Mouse (Mus musculus) embryonic facial prominence, embryonic 12.5 days (tissue): ENCODE data around the gene Zbtb7b. TPM values are rescaled to one million over a fixed set of nuclear protein-coding genes. Genes with fewer than 3 reads are reported as not detected.

Experiments used
- ATAC-seq: fragments of 200-750 bp; cut with Nextera tagmentation; 2 replicates; pipeline ENCODE4 v1.8.0; 2017; ENCODE audit not compliant: insufficient number of reproducible peaks, insufficient read depth, low FRiP score, low TSS enrichment
- H3K27ac ChIP-seq: fragments of 300-500 bp; sonication (generic); 2 replicates; pipeline ENCODE4 v1.5.1; 2016; ENCODE audit warnings: mild to moderate bottlenecking
- H3K27me3 ChIP-seq: fragments of 300-500 bp; sonication (generic); 2 replicates; pipeline ENCODE4 v1.6.1; 2016; ENCODE audit warnings: mild to moderate bottlenecking, moderate library complexity
- H3K36me3 ChIP-seq: fragments of 300-500 bp; sonication (generic); 2 replicates; pipeline ENCODE4 v1.6.1; 2016; ENCODE audit warnings: mild to moderate bottlenecking
- H3K4me1 ChIP-seq: fragments of 300-500 bp; sonication (generic); 2 replicates; pipeline ENCODE4 v1.6.1; 2016
- H3K4me2 ChIP-seq: fragments of 300-500 bp; sonication (generic); replicated peaks from 2 replicates; pipeline ENCODE4 v1.6.1; 2016; ENCODE audit warnings: mild to moderate bottlenecking, moderate library complexity
- H3K4me3 ChIP-seq: fragments of 300-500 bp; sonication (generic); 2 replicates; pipeline ENCODE4 v1.5.1; 2016; ENCODE audit warnings: mild to moderate bottlenecking
- H3K9ac ChIP-seq: fragments of 300-500 bp; sonication (generic); 2 replicates; pipeline ENCODE4 v1.6.1; 2016; ENCODE audit warnings: mild to moderate bottlenecking, moderate library complexity
- H3K9me3 ChIP-seq: fragments of 300-500 bp; sonication (generic); 2 replicates; pipeline ENCODE4 v1.6.1; 2016; ENCODE audit warnings: mild to moderate bottlenecking, moderate library complexity
- WGBS: fragments of 180-500 bp; shearing (Covaris S2); methylation state at CpG from one replicate; pipeline ENCODE4 v1.1.7; 2016; 5-methylcytosine and 5-hydroxymethylcytosine counted together
- polyA plus RNA-seq: library from polyadenylated mRNA; unstranded; fragments of >200 nt; fragmentation: Nextera tagmentation; extraction: Ambion mirVana; gene quantifications from 2 replicates; pipeline ENCODE4 v1.2.1, GENCODE M21; 2016

The Zbtb7b gene
- polyA plus RNA-seq, 1 experiment from 2014 or later: 0.83 TPM

DNA sequence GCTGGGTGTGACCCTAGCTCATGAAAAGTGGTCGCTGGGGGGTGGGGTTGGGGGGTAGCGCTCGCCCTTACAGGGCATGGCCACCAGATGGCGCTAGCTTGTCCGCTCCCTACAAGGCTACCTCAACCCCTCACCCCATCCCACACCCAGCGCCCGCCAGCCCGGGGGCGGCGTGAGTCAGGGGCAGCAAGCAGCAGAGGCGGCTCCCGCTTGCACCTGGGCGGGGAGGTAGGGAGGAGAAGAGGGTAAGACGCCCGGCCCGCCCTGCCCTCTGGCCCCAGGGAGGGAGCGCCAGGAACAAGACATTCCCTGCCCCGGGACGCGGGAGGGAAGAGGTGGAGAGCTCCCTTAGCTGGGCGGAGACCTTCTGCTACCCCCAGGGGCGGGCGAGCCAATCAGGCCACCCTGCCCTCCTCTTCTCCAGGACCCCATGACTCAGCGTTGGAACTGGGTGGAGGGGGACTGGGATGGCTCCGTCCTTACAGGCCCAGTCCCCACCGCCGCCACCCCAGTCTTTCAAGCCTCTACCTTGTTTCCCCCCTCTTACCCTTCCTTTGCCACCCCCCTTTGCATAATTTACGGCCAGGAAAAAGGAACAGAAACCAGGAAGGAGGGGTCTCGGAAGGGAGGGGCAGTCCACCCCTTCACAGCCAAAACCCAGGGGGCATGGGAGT, 16.0 kb downstream of the Zbtb7b start:
- ATAC-seq: peak; percentile 87
- H3K4me3 ChIP-seq: peak overlapping the region; percentile 54
- H3K27me3 ChIP-seq: no peaks in the 10 kb centered on the region
- peaks cover 13% of the 10 kb centered on the region for H3K4me1 ChIP-seq
- H3K9me3 ChIP-seq: no peaks in the 10 kb centered on the region
- H3K27ac ChIP-seq: peak overlapping the region; percentile 26; the same call in 1 of the 2 replicates
- no peaks in the 10 kb centered on the region for H3K36me3 ChIP-seq
- H3K4me2 ChIP-seq: peak overlapping the region; percentile 78
- WGBS: 2% methylated on average over 28 of the region's 29 CpGs
- H3K9ac ChIP-seq: peak overlapping the region; percentile 57

DNA sequence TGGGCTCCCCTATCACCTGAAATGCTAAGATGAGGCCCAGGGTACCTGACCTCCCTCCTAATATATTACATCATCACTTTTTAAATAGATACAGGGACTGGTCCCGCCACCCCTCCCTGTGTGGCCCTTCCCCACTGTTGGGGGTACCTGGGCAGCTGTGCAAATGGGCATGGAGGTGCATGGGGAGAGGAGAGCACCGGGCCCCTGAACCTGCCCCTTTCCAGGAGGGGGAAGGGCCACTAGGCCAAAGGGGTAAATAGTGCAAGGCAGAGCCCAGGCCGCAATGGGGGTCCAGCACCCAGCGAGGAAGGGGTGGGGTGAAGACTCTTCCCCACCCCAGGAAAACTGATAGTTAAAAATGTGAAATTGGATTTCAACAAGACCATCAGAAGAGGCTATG, 16.7 kb downstream of the Zbtb7b start:
- no peak overlapping the region for H3K4me3 ChIP-seq
- H3K36me3 ChIP-seq: no peaks in the 10 kb centered on the region
- ATAC-seq: no peak
- no peaks in the 10 kb centered on the region for H3K9me3 ChIP-seq
- peaks cover 13% of the 10 kb centered on the region for H3K4me1 ChIP-seq
- WGBS: 73% methylated on average over 4 of the region's 4 CpGs
- H3K9ac ChIP-seq: peak overlapping the region; percentile 57; the same call in 1 of the 2 replicates
- no peak overlapping the region for H3K27ac ChIP-seq
- peak overlapping the region; percentile 78 for H3K4me2 ChIP-seq
- H3K27me3 ChIP-seq: no peaks in the 10 kb centered on the region

DNA sequence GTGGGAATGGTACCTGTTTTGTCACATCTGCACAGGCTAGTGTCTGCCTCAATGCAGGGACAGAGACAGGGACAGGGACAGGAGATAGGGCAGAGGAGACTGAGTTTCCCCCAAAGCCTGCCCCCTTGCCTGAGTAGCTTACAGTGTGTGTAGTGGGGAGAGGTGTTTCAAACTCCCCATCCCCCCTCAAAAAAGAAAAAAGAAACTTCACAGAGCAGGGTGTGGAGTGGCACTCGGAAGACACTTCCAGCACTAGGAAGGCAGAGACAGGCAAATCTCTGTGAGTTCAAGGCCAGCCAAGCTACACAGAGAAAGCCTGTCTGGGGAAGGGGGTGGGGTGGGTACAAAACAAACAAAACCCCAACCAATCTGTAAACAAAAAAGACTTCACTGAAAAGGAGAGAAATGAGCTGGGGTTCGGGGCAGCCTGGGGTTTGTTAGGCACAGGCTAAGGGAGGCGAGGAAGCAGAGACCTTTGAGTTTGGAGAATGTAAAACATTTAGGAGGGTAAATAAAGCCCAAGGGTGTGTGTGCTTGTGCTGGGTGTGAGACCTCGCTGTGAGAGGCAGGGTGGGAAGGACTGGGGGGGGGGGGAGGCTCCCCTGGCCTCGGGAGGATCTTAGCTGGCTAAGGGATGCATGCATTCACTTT, 20.9 kb downstream of the Zbtb7b start:
- ATAC-seq: no peak

DNA sequence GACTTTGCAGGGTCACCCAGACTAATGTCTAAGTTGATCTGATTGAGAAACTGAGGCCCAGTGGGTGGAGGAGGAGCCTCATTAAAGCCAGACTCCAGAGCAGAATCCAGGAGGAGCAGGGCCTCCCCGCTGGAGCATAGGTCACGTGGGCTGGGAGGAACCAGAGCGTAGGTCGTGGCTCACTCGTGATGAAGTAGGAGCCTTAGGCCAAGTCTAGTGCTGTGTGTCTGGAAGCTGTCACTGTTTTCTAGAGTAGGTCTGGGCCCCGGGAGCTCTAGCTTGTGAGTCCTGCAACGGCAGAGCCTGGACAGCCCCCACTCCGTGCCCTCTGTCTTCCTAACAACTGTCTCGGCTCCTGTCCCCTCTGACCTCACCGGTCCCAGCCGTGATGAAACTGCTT, 27.2 kb downstream of the Zbtb7b start:
- Histone ChIP-seq H3K9me3 (no peaks in the 10 kb centered on the region), H3K27ac (no peak overlapping the region), H3K4me1 (no peaks in the 10 kb centered on the region), H3K9ac (no peak overlapping the region), H3K36me3 (no peaks in the 10 kb centered on the region), H3K4me2 (no peak overlapping the region), H3K4me3 (no peak overlapping the region), H3K27me3 (no peaks in the 10 kb centered on the region)
- WGBS: 57% methylated on average over 11 of the region's 11 CpGs
- no peak for ATAC-seq

More for the DNA sequence above, 20.9 kb downstream of the Zbtb7b start:
- H3K4me1 ChIP-seq: peaks cover 8% of the 10 kb centered on the region
- no peak overlapping the region for H3K4me2 ChIP-seq
- H3K27ac ChIP-seq: no peak overlapping the region
- H3K9ac ChIP-seq: no peak overlapping the region
- no peaks in the 10 kb centered on the region for H3K9me3 ChIP-seq
- whole genome bisulfite sequencing: 43% methylated on average over 5 of the region's 5 CpGs
- H3K27me3 ChIP-seq: no peaks in the 10 kb centered on the region
- H3K36me3 ChIP-seq: no peaks in the 10 kb centered on the region
- no peak overlapping the region for H3K4me3 ChIP-seq

DNA sequence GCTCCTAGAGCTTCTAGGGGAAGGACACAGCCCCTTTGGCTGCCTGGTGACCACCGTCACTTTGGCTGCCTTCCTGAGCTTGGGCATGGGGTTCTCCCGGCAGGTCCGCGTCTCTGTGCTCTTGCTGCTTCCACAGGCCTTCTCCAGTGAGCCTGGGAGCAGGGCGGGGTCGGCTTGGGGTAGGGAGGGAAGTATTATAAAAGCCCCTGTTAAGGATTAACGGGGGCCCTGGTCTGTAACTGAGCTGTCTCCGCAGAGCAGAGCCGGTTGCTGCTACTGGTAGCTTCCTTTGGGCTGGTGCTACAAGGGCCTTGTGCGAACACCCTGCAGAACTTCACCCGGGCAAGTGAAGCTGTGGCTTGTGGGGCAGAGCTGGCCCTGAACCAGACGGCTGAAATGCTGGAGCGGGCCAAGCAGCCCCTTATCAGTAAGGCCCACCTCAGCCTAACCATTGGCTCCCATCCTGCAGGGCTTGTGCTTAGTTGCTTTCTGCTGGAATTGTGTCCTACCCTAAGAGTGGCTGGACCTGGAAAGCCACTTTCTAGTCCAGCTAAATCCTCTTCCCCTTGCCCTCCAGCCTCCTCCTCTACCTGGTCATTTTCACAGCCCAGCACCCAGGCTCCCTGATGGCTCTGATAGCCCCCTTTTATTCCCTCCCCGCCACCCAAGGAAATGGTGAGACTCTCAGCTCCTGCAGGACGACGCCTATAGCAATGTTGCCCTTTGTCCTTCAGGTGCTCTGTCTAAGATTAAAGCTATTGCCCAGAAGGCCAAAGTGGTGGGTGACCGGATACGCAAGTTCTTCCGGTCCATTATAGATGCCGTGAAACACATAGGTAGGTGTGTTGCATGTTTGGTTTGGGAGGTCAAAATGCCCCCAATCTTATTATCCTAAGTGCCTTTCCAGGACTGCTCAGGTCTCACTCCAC, 28.8 kb downstream of the Zbtb7b start:
- no peaks in the 10 kb centered on the region for H3K9me3 ChIP-seq
- no peaks in the 10 kb centered on the region for H3K36me3 ChIP-seq
- no peak overlapping the region for H3K9ac ChIP-seq
- H3K27ac ChIP-seq: no peak overlapping the region
- 77% methylated on average over 20 of the region's 20 CpGs for WGBS
- H3K4me1 ChIP-seq: no peaks in the 10 kb centered on the region
- no peak overlapping the region for H3K4me2 ChIP-seq
- no peak for ATAC-seq
- H3K27me3 ChIP-seq: no peaks in the 10 kb centered on the region
- no peak overlapping the region for H3K4me3 ChIP-seq

DNA sequence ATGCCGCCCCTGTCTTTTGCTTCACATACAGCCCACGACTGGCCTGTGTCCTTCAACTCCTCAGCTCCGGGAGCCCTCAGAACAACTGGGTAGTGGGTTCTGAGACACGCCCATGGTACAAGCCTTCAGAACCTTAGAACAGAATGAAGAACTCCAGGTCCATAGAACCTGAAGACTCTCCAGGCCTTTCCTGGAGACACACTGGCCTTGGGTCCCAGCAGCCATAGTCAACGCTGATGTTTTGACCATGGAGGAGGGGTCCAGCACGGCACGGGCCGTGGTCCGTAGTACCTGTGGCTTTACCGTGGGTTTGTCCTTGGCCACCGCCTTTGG, 29.5 kb downstream of the Zbtb7b start, which contains the start of gene Dcst1:
Dcst1 (minus strand) TSS at position 101 of the 333 bp plus-strand sequence.
- WGBS: 88% methylated on average over 11 of the region's 11 CpGs
- H3K36me3 ChIP-seq: no peaks in the 10 kb centered on the region
- H3K4me3 ChIP-seq: no peak within 1 kb of the TSS
- no peaks in the 10 kb centered on the region for H3K27me3 ChIP-seq
- no peak within 1 kb of the TSS for H3K27ac ChIP-seq
- H3K4me2 ChIP-seq: no peak within 1 kb of the TSS
- no peak for ATAC-seq
- no peaks in the 10 kb centered on the region for H3K4me1 ChIP-seq
- no peak within 1 kb of the TSS for H3K9ac ChIP-seq
- H3K9me3 ChIP-seq: no peaks in the 10 kb centered on the region

DNA sequence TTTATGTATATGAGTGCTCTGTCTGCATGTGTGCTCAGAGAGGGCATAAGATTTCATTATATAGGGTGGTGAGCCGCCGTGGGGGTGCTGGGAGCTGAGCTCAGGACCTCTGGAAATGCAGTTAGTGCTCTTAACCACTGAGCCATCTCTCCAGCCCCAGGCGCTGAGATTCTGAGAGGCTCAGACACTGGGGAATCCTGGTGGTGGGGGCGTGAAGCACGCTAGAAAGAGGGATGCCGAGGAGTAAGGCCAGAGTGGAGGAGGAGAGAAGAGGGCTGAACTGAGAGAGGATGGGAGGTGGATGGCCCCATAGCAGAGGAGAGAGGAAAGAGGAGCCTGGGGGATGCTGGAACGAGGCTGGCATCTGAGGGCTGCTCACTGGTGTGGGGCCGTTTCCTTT, 29.9 kb downstream of the Zbtb7b start:
- Histone ChIP-seq H3K9ac (no peak overlapping the region), H3K4me1 (no peaks in the 10 kb centered on the region), H3K4me2 (no peak overlapping the region), H3K36me3 (no peaks in the 10 kb centered on the region), H3K27ac (no peak overlapping the region), H3K4me3 (no peak overlapping the region), H3K27me3 (0 out of 2 replicates have a peak, but pooled peaks cover 2% of the 10 kb centered on the region), H3K9me3 (no peaks in the 10 kb centered on the region)
- no peak for ATAC-seq
- WGBS: 61% methylated on average over 8 of the region's 8 CpGs

DNA sequence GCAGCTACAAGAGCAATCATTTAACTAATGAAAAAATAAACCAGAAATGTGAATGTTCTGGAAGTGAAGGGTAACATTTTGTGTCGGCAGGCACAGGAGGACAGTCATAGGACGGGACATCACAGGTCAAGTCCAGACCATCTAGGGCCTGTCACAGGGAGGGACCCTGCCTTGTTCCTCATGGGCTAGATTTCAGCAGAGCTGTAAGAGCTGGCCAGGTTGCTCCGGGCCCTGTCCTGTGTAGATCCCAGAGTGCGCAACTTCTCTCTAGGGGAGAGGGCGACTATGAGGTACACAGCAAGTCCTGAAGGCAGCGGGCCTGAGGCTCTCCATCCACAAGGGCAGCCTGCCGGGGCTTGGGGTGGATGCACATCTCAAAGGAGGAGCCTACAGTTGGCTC, 32.9 kb downstream of the Zbtb7b start, which contains the start of gene Dcst2:
Dcst2 (plus strand) TSS at position 301 of the 400 bp plus-strand sequence.
- no peak within 1 kb of the TSS for H3K4me3 ChIP-seq
- H3K27me3 ChIP-seq: 0 out of 2 replicates have a peak, but pooled peaks cover 2% of the 10 kb centered on the region
- H3K4me2 ChIP-seq: no peak within 1 kb of the TSS
- no peak for ATAC-seq
- no peak within 1 kb of the TSS for H3K9ac ChIP-seq
- no peaks in the 10 kb centered on the region for H3K9me3 ChIP-seq
- H3K36me3 ChIP-seq: no peaks in the 10 kb centered on the region
- no peaks in the 10 kb centered on the region for H3K4me1 ChIP-seq
- 83% methylated on average over 7 of the region's 7 CpGs for WGBS
- no peak within 1 kb of the TSS for H3K27ac ChIP-seq

DNA sequence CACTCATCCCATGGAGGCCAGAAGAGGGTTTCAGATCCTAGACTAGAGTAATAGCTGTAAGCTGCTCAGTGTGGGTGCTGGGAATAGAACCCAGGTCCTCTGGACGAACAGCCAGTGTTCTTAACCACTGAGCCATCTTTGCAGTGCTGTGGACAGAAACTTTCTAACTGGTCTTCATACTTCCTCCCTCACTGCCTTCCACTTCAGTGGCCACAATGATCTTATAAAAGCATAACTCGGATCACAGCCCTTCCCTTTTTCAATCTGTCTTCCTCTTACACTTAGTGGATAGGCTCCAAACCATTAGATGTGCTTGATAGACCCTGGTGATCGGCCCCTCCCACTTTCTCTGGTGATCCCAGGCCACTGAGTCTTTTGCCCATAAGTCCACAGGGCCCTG, 34.3 kb downstream of the Zbtb7b start:
- H3K27me3 ChIP-seq: 0 out of 2 replicates have a peak, but pooled peaks cover 2% of the 10 kb centered on the region
- WGBS: 78% methylated on average over 3 of the region's 3 CpGs

DNA sequence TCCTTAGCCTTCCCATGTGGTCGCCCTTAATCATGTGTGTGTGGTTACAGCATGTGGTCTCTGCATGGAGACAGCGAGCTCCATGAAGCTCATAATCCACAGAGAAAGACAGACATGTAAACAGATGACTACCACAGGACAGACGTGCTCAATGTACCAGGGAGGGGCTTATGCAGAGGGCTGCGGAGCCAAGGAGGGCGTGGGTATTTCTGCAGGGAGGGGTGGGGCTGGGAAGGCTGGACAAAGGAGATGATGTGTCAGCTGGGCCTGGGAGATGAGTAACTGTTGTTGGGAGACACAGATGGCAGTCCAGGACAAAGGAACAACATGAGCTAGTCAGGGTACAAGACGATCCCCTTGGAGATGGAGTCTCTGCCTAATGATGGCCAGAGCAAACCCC, 34.9 kb downstream of the Zbtb7b start:
- no peaks in the 10 kb centered on the region for H3K9me3 ChIP-seq
- ATAC-seq: no peak
- H3K9ac ChIP-seq: no peak overlapping the region
- no peaks in the 10 kb centered on the region for H3K36me3 ChIP-seq
- H3K27ac ChIP-seq: no peak overlapping the region
- no peak overlapping the region for H3K4me3 ChIP-seq
- whole genome bisulfite sequencing: 74% methylated on average over 6 of the region's 6 CpGs
- no peak overlapping the region for H3K4me2 ChIP-seq
- H3K4me1 ChIP-seq: peaks cover 3% of the 10 kb centered on the region; the same call in 1 of the 2 replicates
- 0 out of 2 replicates have a peak, but pooled peaks cover 2% of the 10 kb centered on the region for H3K27me3 ChIP-seq

More for the DNA sequence above, 34.3 kb downstream of the Zbtb7b start:
- Histone ChIP-seq H3K36me3 (no peaks in the 10 kb centered on the region), H3K9me3 (no peaks in the 10 kb centered on the region), H3K9ac (no peak overlapping the region), H3K4me2 (no peak overlapping the region), H3K27ac (no peak overlapping the region), H3K4me3 (no peak overlapping the region), H3K4me1 (no peaks in the 10 kb centered on the region)
- no peak for ATAC-seq

DNA sequence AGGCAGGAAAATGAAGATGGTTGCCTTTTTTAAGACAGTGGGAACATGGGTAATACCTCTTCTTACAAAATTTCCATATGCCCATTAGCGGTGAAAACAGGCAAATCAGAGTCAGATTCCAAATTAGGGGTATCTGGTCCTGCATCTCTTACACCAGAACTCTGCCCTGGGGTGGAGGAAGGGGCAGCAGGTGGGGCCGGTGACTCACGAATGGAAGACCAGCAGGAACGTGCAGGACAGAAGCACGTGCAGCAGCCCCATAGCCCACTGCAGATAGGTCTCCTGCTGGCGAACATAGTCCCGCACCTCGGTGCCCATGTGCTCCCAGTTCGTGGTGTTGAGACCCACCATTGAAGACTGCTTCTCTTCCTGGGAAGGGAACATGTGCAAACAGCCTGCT, 38.5 kb downstream of the Zbtb7b start:
- 0 out of 2 replicates have a peak, but pooled peaks cover 15% of the 10 kb centered on the region for H3K27me3 ChIP-seq
- H3K27ac ChIP-seq: no peak overlapping the region
- ATAC-seq: no peak
- H3K4me1 ChIP-seq: peaks cover 3% of the 10 kb centered on the region; the same call in 1 of the 2 replicates
- H3K4me3 ChIP-seq: no peak overlapping the region
- no peaks in the 10 kb centered on the region for H3K9me3 ChIP-seq
- H3K4me2 ChIP-seq: no peak overlapping the region
- H3K9ac ChIP-seq: no peak overlapping the region
- no peaks in the 10 kb centered on the region for H3K36me3 ChIP-seq
- 73% methylated on average over 9 of the region's 9 CpGs for WGBS
